ENCODE assay signal across 11 mouse cellular contexts in genomic region chr13:55262096-55262495, GRCm38 (mm10).
"Had no signal": no experiment of that assay in that cellular context is flagged by ENCODE, and none has a peak within 500 bp of the region (broad histone marks: within the 10 kb centered on the region; RNA-seq: fewer than 3 reads in every experiment).

No protein-coding gene starts in this region.

- DNase-seq: gastrocnemius, postnatal 14 days; heart, adult 2 months; heart, postnatal 14 days; heart, postnatal 36 days; kidney, adult 2 months; kidney, adult 9 months; kidney, postnatal 14 days; kidney, postnatal 36 days; layer of hippocampus, adult 9-11 months; layer of hippocampus, postnatal 36 days; left cerebral cortex, postnatal 4 days had no signal
